Mouse (Mus musculus) lung, postnatal 25 days (tissue): Measurements from ENCODE around the gene Slc25a45.

Experiments used
- DNase-seq: peaks from one replicate; pipeline ENCODE4 v3.0.0; 2022; ENCODE audit warnings: low spot score

Slc25a45 gene

DNA sequence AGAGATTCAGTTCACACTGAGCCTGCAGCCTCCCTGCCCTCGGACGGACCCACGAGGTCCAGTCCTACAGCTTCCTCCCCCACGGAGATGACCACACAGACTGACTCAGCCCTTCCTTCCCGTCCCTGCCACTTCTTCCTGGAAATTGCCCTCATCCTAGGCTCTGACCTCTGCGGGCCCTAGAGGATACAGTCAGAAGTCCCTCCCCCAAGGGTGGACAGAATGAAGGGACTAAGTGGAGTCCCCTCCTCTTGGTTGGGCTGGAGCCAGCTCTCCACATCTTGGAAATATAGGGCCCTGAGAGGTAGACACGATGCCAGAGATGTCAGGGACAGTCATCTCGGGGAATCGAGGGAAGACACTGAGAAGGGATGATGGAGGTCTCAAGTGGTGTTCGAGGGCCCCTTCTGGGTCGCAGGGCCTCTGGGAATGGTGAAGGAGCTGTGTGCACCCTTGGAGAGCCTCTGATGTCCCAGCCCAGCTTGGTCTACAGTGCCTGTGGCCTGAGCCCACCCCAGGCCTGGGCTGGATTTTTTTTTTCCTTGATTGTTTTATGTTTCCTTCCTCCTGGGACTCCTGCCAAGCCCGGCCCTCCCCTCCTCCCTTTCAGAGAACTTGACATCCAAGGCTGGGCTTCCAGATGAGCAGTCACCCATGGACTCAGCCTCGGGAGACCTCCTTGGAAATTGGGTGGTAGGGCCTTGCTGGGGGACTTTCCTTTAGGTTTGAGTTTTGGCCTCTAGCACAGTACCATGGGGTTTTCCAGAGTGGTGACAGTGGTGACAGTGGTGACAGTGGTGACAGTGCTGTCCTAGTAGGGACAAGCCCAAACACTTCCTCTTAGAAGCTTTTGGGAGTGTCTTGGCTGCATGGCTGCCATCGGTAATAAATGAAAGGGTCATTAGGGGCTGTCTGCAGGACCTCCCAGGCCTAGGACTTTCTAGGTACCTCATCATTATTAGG is 52.3 kb downstream of the Slc25a45 start:
- DNase-seq, result peak; percentile 77

- DNase-seq, result no peak
These were observed 57.7 kb downstream of the Slc25a45 start for GRCm38 (mm10) chr19:5935266-5935665.
